Mouse (Mus musculus): Measurements from ENCODE around the gene Abr. TPM values are rescaled to one million over a fixed set of nuclear protein-coding genes. Genes with fewer than 3 reads are reported as not detected.

The Abr gene
- polyA plus RNA-seq, 1 experiment from 2014 or later: 40.5 TPM

DNA sequence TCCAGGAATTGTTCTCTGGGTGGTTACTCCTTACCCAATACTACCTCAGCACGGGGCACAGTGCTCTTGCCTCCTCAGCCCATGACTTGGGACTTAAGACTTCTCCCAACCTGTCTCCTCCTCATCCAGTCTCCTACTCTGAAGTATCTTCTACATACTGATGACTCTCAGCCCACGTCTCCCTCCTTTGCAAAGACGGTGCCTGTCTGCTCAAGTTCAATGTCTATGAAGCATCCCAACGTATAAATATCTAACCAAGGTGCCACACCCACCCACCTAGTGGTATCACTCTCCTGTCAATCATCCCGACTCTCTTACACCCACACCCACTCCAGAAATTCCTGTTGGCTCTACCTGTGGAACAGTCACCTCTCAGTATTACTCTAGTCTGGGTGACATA lies 103.5 kb downstream of the Abr start:
- H3K36me3 ChIP-seq: peaks cover 2% of the 10 kb centered on the region; the same call in 1 of the 2 replicates
- no peaks in the 10 kb centered on the region for H3K27me3 ChIP-seq (ENCODE audit: insufficient read depth, poor library complexity, severe bottlenecking)
- DNase-seq (ENCODE audit: low spot score): no peak
- 93% methylated on average over 5 of the region's 5 CpGs for WGBS
- H3K4me1 ChIP-seq (replicated peaks): peaks cover 12% of the 10 kb centered on the region
- no peak overlapping the region for H3K27ac ChIP-seq
- no peak overlapping the region for H3K4me3 ChIP-seq
- H3K9me3 ChIP-seq: no peaks in the 10 kb centered on the region

- Histone ChIP-seq H3K27ac (no peak overlapping the region), H3K4me3 (no peak overlapping the region), H3K27me3 (ENCODE audit: insufficient read depth, poor library complexity, severe bottlenecking) (no peaks in the 10 kb centered on the region), H3K9me3 (no peaks in the 10 kb centered on the region), H3K36me3 (peaks cover 2% of the 10 kb centered on the region; the same call in 1 of the 2 replicates), H3K4me1 (replicated peaks) (peaks cover 8% of the 10 kb centered on the region)
- DNase-seq (ENCODE audit: low spot score): no peak
- WGBS: 87% methylated on average over 4 of the region's 4 CpGs
Measured at GRCm38 (mm10) chr11:76518125-76518524, 104.0 kb downstream of the Abr start.

DNA sequence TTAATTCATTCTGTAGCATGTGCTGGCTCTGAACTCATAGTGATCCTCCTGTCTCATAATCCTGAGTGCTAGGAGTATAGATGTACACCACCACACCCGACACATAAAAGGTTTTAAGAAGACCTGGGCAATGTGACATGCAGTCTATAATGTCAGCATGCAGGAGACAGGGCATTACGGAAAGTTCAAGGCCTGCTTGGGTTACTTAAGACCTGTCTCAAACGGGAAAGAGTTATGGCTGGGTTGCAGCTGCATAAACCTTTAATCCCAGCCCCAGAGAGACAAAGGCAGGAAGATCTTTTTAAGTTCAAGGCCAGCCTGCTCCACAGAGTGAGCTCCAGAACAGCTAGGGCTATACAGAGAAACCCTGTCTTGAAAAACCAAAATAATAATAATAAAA lies 105.2 kb downstream of the Abr start:
- Histone ChIP-seq H3K27me3 (ENCODE audit: insufficient read depth, poor library complexity, severe bottlenecking) (no peaks in the 10 kb centered on the region), H3K4me3 (no peak overlapping the region), H3K9me3 (no peaks in the 10 kb centered on the region), H3K4me1 (replicated peaks) (no peaks in the 10 kb centered on the region), H3K36me3 (peaks cover 2% of the 10 kb centered on the region; the same call in 1 of the 2 replicates), H3K27ac (no peak overlapping the region)
- 85% methylated on average over 3 of the region's 3 CpGs for WGBS
- DNase-seq (ENCODE audit: low spot score): no peak

DNA sequence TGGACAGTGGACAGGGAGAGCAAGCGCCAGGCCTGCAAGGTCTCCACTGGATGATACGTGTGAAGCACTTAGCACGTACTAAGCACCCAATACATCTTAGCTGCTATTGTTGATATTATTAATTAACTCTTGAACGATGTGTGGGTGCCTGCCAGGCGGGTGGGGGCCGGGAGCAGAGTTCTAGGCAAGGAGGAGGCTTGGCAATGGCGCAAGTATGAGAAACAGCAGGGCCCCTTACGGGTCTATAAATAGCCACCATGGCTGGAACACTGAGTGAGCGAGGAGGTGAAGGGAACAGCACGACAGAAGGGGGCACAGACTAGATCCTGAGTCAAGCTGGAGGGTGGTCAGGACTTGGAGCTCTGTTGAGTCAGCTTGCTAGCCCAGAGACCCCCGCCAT lies 107.0 kb downstream of the Abr start:
- Histone ChIP-seq H3K4me1 (replicated peaks) (peaks cover 9% of the 10 kb centered on the region; the same call in 1 of the 2 replicates), H3K36me3 (no peaks in the 10 kb centered on the region), H3K4me3 (no peak overlapping the region), H3K27ac (0 out of 2 replicates have a peak overlapping the region, but pooled peaks have one; percentile 3), H3K9me3 (no peaks in the 10 kb centered on the region), H3K27me3 (ENCODE audit: insufficient read depth, poor library complexity, severe bottlenecking) (no peaks in the 10 kb centered on the region)
- DNase-seq (ENCODE audit: low spot score): no peak
- 83% methylated on average over 11 of the region's 11 CpGs for WGBS

- no peak overlapping the region for H3K27ac ChIP-seq
- H3K36me3 ChIP-seq: 0 out of 2 replicates have a peak, but pooled peaks cover 5% of the 10 kb centered on the region
- no peak for DNase-seq (ENCODE audit: low spot score)
- H3K4me1 ChIP-seq (replicated peaks): peaks cover 37% of the 10 kb centered on the region
- H3K27me3 ChIP-seq (ENCODE audit: insufficient read depth, poor library complexity, severe bottlenecking): no peaks in the 10 kb centered on the region
- WGBS: 58% methylated on average over 4 of the region's 4 CpGs
- H3K9me3 ChIP-seq: no peaks in the 10 kb centered on the region
- H3K4me3 ChIP-seq: no peak overlapping the region
Measured at GRCm38 (mm10) chr11:76510977-76511376, 111.1 kb downstream of the Abr start.

GRCm38 (mm10) chr11:76509751-76510723 lies 112.1 kb downstream of the Abr start:
- 84% methylated on average over 13 of the region's 13 CpGs for WGBS
- no peak overlapping the region for H3K4me3 ChIP-seq
- no peaks in the 10 kb centered on the region for H3K27me3 ChIP-seq (ENCODE audit: insufficient read depth, poor library complexity, severe bottlenecking)
- 0 out of 2 replicates have a peak overlapping the region, but pooled peaks have one; percentile 40 for H3K27ac ChIP-seq
- H3K4me1 ChIP-seq (replicated peaks): peaks cover 39% of the 10 kb centered on the region
- H3K9me3 ChIP-seq: no peaks in the 10 kb centered on the region
- no peak for DNase-seq (ENCODE audit: low spot score)
- peaks cover 14% of the 10 kb centered on the region; the same call in 1 of the 2 replicates for H3K36me3 ChIP-seq

DNA sequence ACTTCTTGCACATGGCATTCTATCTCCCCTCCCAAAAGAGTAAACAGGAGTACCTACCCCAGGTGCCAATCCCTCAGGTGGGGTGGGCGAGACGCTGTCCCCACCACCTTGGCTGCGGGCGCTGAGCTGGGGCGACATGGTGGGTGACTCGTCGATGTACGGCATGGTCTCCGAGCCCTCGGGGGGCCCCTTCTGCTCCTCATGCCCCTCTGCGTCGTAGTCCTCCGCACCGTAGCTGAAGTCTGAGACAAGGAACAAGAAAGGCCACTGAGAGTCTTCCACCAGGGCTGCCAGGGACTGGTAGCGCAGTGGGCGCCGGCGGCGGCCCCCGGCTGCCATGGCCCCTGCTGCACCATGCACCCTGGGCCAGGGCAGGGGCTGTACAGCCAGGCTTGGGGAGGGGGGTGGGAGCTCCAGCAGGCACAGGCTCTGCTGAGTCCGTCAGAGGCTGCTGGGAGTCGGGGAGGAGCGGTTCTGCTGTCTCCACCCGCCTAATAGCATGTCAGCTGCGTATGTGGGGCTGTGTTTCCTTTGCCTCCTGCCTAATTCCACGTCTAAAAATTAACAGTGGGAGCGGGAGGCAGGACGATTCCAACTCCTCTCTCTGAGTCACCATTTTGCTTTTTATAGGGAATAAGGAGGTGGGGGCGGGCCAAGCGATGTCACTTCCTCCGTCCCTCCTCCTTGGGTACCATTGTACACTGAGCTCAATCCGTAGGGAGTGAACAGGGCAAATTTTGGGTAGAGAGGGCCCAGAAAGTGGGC lies 113.1 kb downstream of the Abr start:
- no peak for DNase-seq (ENCODE audit: low spot score)
- H3K27ac ChIP-seq: peak overlapping the region; percentile 50
- whole genome bisulfite sequencing: 91% methylated on average over 32 of the region's 32 CpGs

DNA sequence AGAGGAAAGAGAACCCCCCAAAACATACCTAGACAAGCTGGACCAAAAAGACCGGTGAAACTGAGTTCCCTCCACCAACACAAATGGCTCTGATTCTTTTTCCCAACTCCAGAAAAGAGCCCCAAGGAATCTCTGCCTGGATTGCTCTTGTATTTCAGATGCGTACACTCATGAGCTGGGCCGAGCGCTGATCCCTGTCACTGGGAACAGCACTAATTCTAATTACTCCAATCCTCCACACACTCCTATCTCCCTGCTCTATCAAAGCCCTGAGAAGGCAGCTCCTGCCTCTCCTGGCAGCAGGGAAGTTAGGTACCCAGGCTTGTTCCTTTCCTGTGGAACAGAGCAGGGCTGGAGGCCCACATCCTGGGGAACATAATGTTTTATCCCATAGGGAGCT lies 114.0 kb downstream of the Abr start:
- peaks cover 45% of the 10 kb centered on the region for H3K4me1 ChIP-seq (replicated peaks)
- 84% methylated on average over 4 of the region's 4 CpGs for whole genome bisulfite sequencing
- no peak for DNase-seq (ENCODE audit: low spot score)
- H3K9me3 ChIP-seq: no peaks in the 10 kb centered on the region
- peak overlapping the region; percentile 50; the same call in 1 of the 2 replicates for H3K27ac ChIP-seq
- H3K4me3 ChIP-seq: no peak overlapping the region
- H3K36me3 ChIP-seq: peaks cover 15% of the 10 kb centered on the region
- H3K27me3 ChIP-seq (ENCODE audit: insufficient read depth, poor library complexity, severe bottlenecking): no peaks in the 10 kb centered on the region

More for the DNA sequence above, 113.1 kb downstream of the Abr start:
- peaks cover 45% of the 10 kb centered on the region for H3K4me1 ChIP-seq (replicated peaks)
- no peak overlapping the region for H3K4me3 ChIP-seq
- H3K27me3 ChIP-seq (ENCODE audit: insufficient read depth, poor library complexity, severe bottlenecking): no peaks in the 10 kb centered on the region
- H3K9me3 ChIP-seq: no peaks in the 10 kb centered on the region
- peaks cover 15% of the 10 kb centered on the region; the same call in 1 of the 2 replicates for H3K36me3 ChIP-seq

GRCm38 (mm10) chr11:76507302-76508124 lies 114.6 kb downstream of the Abr start:
- 86% methylated on average over 8 of the region's 8 CpGs for WGBS
- Histone ChIP-seq H3K9me3 (no peaks in the 10 kb centered on the region), H3K36me3 (peaks cover 16% of the 10 kb centered on the region), H3K4me1 (replicated peaks) (peaks cover 45% of the 10 kb centered on the region), H3K27ac (peak overlapping the region; percentile 41; the same call in 1 of the 2 replicates), H3K4me3 (no peak overlapping the region), H3K27me3 (ENCODE audit: insufficient read depth, poor library complexity, severe bottlenecking) (no peaks in the 10 kb centered on the region)
- DNase-seq (ENCODE audit: low spot score): no peak

GRCm38 (mm10) chr11:76506514-76507228 lies 115.4 kb downstream of the Abr start:
- no peaks in the 10 kb centered on the region for H3K27me3 ChIP-seq (ENCODE audit: insufficient read depth, poor library complexity, severe bottlenecking)
- H3K36me3 ChIP-seq: peaks cover 19% of the 10 kb centered on the region
- H3K4me1 ChIP-seq (replicated peaks): peaks cover 45% of the 10 kb centered on the region
- no peaks in the 10 kb centered on the region for H3K9me3 ChIP-seq
- 0 out of 2 replicates have a peak overlapping the region, but pooled peaks have one; percentile 30 for H3K27ac ChIP-seq
- DNase-seq (ENCODE audit: low spot score): peak; percentile 42
- WGBS: 91% methylated on average over 5 of the region's 5 CpGs
- no peak overlapping the region for H3K4me3 ChIP-seq

DNA sequence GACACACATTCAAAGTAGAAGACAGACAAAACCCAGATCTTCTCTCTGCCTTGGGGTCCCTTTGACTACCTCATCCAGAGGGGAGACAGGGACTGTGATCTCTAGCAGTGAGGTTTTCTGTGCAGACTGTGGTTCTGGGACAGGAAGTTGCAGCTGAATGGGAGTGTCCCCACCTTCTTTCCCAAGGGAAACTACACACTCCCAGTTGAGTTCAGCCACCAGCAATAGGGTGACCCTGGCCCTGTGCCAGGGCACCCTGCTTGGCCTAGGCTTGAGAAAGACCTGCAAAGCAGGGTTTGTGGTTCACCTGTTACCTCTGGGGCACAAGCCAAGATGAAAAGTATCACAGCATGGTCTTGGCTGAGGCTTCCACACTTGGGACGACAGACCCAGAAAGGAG lies 117.0 kb downstream of the Abr start:
- no peak for DNase-seq (ENCODE audit: low spot score)
- 95% methylated on average over 1 of the region's 1 CpGs for WGBS

More for the DNA sequence above, 117.0 kb downstream of the Abr start:
- Histone ChIP-seq H3K27me3 (ENCODE audit: insufficient read depth, poor library complexity, severe bottlenecking) (no peaks in the 10 kb centered on the region), H3K27ac (no peak overlapping the region), H3K36me3 (peaks cover 19% of the 10 kb centered on the region), H3K9me3 (no peaks in the 10 kb centered on the region), H3K4me1 (replicated peaks) (peaks cover 40% of the 10 kb centered on the region), H3K4me3 (no peak overlapping the region)

Data from hindbrain, embryonic 10.5 days (tissue).